In the genomic region with DNA sequence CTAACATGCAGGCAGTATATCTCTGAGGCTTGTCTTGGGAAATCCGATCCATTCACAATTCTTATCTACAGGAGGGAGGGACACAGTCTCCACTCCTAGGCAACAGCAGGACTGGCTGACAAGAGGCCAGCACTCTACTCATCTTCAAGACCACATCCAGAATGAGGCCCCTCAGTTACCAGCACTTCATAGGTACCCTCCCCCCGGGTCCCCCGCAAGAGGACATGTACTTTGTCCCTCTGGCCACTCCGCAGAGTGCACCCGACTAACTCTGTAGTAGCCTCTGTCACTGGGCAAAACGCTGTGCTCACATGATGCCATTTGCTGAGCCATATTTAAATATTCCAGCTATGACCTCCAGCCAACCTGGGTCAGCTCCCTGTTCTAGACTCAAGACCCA, we compare ENCODE assay signal across 18 mouse cellular contexts.
"Had no signal": no experiment of that assay in that cellular context is flagged by ENCODE, and none has a peak within 500 bp of the region (broad histone marks: within the 10 kb centered on the region; RNA-seq: fewer than 3 reads in every experiment).

No protein-coding gene starts in this region.

- H3K9ac ChIP-seq: kidney, embryonic 15.5 days; liver, embryonic 13.5 days; midbrain, embryonic 12.5 days; neural tube, embryonic 13.5 days; stomach, embryonic 15.5 days had no signal

- DNase-seq: kidney, postnatal 10 days; kidney, postnatal 36 days; layer of hippocampus, postnatal 36 days; liver, embryonic 13.5 days; lung, adult 2 months; lung, postnatal 14 days; lung, postnatal 4 days; retina, postnatal 1 day; right cerebral cortex, postnatal 25 days; spleen, adult 18-20 months; thymus, postnatal 25 days had no signal

- H3K4me3 ChIP-seq: kidney, embryonic 15.5 days; left cerebral cortex, adult 2 months; liver, embryonic 13.5 days; midbrain, embryonic 12.5 days; myocyte; neural tube, embryonic 13.5 days; stomach, embryonic 15.5 days had no signal

- H3K4me2 ChIP-seq: kidney, embryonic 15.5 days; liver, embryonic 13.5 days; midbrain, embryonic 12.5 days; neural tube, embryonic 13.5 days; stomach, embryonic 15.5 days had no signal

- H3K27ac ChIP-seq: kidney, embryonic 15.5 days; left cerebral cortex, adult 2 months; liver, embryonic 13.5 days; midbrain, embryonic 12.5 days; neural tube, embryonic 13.5 days; stomach, embryonic 15.5 days had no signal

- H3K9me3 ChIP-seq: kidney, embryonic 15.5 days; liver, embryonic 13.5 days; midbrain, embryonic 12.5 days; neural tube, embryonic 13.5 days; stomach, embryonic 15.5 days had no signal

- H3K4me1 ChIP-seq: kidney, embryonic 15.5 days; midbrain, embryonic 12.5 days; neural tube, embryonic 13.5 days; stomach, embryonic 15.5 days had no signal

- H3K27me3 ChIP-seq: kidney, embryonic 15.5 days; liver, embryonic 13.5 days; midbrain, embryonic 12.5 days; neural tube, embryonic 13.5 days; stomach, embryonic 15.5 days had no signal

- ATAC-seq: midbrain, embryonic 16.5 days had no signal
